Mouse (Mus musculus) 3134 (cell line): Measurements from ENCODE around the gene Hunk.

Experiments used
- DNase-seq: peaks from one replicate; pipeline ENCODE4 v3.0.0-alpha.2; 2011; ENCODE audit warnings: low spot score; ENCODE audit not compliant: insufficient read length; ENCODE audit errors: extremely low read depth

Hunk gene

DNA sequence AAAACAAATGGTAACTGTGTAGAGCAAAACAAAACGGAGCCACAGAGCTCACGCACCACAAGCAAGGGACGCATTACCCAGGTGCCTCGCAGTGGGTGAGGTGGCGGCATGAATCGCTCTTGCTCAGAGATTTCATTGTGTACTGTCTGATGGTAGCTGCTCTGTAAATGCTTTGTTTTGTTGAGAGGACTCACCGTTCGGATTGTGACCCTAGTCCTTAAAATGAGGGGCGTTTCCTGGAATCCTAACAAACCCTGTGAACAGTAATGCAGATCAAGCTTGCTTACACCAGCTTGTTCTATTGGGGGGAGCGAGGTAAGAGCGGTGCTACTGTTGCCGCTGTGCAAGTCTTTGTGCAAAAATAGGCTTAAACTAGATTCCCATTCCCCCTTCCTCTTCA is 47.7 kb downstream of the Hunk start:
- DNase-seq, result no peak

- no peak for DNase-seq
These were observed 49.4 kb downstream of the Hunk start for GRCm38 (mm10) chr16:90435231-90435630.

GRCm38 (mm10) chr16:90437276-90437675 is 51.5 kb downstream of the Hunk start:
- no peak for DNase-seq

DNA sequence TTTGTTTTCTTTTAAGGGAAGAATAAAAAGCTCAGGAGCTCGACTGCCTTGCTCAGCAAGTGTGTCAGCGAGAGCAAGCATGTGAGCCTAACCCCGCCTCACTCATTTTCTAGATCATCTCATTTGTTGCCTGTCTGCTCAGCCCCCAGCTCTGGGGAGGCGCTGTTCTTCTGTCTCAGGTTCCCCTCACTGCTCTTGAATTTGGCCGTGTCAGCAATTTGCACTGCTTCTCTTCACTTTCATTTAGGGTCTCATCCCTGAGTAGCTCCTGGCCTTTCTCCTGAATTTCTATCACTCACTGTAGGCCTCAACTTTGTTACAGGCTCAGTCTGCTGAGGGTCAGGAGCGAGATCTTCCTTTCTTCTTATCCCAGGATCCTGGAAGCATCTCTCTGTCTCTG is 53.7 kb downstream of the Hunk start:
- DNase-seq, result no peak

GRCm38 (mm10) chr16:90440654-90441053 is 54.8 kb downstream of the Hunk start:
- no peak for DNase-seq

GRCm38 (mm10) chr16:90442991-90443390 is 57.2 kb downstream of the Hunk start:
- no peak for DNase-seq

DNA sequence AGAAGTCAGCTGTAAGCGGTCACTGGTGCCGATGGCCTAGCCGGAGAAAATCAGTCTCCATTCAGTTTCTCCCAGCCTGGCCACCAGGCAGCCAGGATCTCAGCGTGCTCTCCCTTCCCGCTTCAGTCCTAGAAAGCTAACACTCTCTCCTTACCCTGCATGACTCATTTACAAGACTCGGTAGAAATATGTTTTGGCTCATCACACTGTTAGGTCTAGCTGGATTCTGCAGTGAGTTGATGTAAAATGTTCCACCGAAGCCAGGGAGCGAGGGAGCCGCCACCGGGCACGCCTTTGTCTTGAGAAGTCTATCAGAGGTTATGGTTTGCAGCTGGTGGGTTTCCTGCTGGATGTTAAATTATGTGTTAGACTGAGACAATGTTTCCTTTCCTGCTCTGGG is 67.4 kb downstream of the Hunk start:
- DNase-seq, result no peak

DNA sequence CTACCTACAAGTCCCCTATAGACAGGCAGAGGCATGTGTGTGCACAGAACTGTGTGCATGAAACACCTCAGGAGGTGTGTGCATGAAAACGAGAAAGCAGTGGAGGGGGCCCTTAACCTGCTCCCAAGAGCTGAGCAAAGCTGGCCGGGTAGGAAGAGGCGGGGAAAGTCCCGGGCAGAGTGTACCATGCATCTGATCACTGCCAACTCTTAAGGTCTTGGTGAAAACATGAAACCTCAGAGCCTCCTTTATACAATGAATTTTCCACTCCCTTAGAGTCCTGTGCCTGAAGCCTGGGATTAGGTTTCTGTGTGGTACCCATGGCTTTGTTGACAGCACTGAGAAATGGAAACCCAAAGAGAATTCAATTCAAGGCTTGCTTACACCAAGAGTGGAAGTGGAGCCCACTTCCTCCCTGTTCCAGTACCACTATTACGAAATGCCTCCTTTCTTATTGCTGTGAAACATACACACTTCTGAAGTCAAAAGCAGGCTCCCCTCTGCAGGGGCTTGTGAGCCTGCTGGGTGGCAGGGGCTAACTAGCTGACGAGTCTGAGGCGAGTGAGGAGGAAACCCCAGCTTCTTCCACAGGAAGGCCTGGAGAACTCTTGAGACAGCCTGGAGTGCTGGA is 70.8 kb downstream of the Hunk start:
- DNase-seq, result no peak

DNA sequence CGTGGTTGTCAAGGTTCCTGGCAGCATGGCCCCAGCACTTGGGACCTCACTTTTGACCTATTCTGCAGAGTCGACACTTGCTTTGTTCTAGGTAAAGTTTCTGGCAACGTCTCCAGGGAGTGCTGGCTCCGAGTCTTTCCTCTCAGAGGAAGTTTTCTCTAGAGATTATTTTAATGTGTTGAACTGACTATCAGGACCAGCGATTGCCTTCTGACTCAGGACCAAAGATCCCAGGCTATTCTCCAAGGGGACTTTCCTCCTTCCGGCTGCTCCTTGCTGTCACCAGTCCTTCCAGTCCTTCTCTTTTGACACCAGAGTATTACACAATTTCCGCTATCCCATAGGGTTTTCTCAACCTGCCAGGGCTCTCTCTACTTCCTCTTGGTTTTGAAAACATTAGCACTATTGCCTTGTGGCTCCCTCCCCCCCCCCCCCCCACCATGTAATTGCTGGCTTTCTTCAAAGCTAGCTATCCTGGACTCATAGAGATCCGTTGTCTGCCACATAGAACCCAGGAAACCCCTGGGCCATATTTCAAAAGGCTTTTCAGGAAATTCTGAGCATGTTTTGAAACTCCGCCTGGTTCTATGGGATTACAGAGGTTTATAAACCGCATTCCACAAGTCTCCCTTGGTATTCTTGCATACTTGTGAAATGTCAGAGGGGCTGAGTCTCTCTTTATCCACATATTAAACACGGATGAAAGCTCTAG is 73.2 kb downstream of the Hunk start:
- no peak for DNase-seq

GRCm38 (mm10) chr16:90461304-90461905 is 75.6 kb downstream of the Hunk start:
- no peak for DNase-seq

GRCm38 (mm10) chr16:90462728-90463275 is 77.0 kb downstream of the Hunk start:
- no peak for DNase-seq

DNA sequence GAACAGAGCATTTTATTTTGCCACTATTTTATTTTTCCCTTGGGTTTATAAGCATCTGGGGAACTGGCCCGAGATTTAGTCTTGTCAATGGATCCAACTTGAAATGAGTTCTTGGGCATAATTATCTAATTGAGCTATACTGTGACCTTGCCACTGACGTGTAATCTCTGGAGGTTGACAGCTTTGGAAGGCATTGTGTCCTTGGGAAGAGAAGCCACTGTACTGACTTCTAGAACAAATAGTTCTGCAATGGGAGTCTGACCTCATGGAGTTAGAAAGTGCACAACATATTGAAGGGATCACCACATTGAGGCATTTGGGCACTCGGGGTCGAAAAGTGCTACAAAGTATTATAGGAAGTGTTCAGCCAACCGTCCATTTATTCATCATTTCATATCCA is 79.3 kb downstream of the Hunk start:
- DNase-seq, result no peak

GRCm38 (mm10) chr16:90468286-90468685 is 82.5 kb downstream of the Hunk start:
- DNase-seq, result no peak

DNA sequence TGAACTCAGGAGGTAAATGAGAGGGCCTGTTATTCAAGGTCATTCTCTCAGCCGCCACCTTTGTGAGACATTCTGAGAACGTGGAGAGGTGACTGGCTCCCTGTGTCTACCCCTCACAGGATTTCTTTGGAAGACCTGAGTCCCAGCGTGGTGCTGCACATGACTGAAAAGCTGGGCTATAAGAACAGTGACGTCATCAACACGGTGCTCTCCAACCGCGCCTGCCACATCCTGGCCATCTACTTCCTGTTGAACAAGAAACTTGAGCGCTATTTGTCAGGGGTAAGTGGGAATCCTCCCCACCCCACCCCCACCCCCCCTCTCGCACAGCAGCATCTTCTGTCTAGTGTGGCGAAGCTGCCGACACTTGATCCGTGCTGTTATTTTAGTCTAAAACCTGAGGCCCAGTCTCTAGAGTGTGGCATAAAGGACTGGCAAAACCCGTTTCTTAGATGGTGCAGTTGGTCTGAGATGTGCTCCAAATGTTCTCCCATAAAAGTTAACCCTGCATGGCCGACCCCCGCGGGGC is 90.0 kb downstream of the Hunk start:
- DNase-seq, result no peak

GRCm38 (mm10) chr16:90481612-90482011 is 95.8 kb downstream of the Hunk start:
- no peak for DNase-seq

DNA sequence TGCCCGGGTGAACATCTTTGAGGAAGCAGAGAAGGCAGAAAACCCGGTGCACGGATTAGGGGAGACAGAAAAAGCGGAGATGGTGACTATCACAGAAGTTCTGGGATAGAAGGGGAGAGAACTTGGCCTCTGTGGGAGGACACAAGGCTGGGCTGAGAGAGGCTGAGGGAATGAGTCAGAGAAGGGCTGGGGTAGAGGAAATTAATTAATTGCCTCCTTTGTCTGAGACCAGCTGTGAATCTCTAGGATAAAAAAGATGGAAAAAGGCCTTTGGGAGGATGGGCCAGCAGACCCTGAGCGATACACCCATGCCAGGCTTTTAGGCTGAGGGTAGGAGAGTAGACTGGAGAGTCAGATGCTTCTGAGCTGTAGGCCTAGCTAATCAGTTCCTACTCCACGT is 97.5 kb downstream of the Hunk start:
- DNase-seq, result no peak

GRCm38 (mm10) chr16:90485125-90485524 is 99.3 kb downstream of the Hunk start:
- DNase-seq, result no peak

DNA sequence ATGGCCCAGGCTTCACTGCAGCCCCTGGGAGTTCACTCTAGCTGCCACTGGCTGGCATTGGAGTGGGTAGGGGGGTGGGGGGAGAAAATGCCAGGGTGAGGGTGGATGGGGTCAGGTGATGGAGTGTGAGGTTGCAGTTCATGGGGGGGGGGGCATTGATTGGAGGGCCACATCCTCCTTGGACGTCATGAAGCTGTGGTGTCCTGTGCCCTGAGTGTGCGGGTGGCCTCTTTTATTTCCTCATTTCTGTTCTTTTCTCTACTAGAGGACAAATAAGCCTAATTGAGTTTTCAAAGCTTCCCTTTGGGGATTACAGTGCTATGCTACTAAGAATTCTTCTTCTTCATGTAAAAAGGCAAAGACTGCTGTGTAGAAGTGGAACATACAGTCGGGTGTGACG is 99.8 kb downstream of the Hunk start:
- DNase-seq, result no peak

DNA sequence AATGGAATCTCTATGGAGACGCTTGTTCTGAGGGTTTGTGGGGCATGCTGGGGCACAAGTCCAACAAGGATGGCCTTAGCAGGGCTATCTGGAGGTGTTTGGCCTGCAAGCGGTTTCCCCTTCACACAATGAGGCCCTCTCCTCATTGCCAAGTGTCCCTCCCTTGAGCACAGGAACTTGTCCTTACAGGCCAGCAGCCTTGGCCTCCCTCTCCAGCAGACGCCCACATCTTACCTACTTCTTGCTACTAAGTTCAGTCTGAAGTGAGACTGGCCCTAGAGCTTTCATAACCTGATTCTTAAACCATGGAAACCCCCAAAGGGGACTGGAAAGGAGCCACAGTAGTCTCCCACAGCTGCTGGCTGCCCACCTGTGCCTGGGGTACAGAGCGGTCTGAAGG is 104.3 kb downstream of the Hunk start:
- DNase-seq, result no peak

DNA sequence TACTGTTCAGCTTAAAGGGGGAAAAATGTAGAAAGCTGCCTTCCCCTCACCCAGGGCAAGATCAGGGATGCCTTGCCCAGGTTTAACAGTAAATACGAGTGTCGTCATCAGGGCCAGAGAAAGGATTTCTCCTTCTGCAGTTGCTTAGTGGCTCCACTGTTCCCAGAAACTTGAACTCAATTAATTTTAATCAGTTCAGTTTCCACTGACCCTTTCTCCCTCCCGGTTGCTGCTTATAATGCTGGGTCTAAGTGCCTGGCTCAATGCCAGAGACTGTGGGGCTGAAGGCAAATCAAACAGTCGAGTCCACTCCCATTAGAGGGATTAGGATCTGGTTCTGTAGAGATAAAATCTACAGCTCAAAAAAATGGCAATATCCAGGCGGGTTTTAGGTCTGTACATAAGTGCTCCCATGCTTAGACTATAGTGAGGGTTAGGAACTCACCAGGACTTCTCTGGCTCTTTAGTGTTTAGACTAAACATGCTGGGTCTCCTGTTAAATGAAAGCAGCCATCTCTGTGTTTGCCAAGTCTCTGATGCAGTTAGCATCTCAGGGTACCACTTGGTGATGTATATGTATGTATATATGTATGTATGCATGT is 106.2 kb downstream of the Hunk start:
- no peak for DNase-seq

- no peak for DNase-seq
These were observed 111.1 kb downstream of the Hunk start for GRCm38 (mm10) chr16:90496930-90497329.
